Mouse (Mus musculus) Patski (cell line): ENCODE measurements around the gene Rere. TPM values are rescaled to one million over a fixed set of nuclear protein-coding genes. Genes with fewer than 3 reads are reported as not detected.

Experiments used
- ATAC-seq: fragments of 100-300 bp; one replicate; pipeline ENCODE4 v1.8.0; 2021
- CTCF ChIA-PET: fragments of 350-600 bp; sonication (Branson Sonifier 250); formaldehyde crosslinking; loops from one replicate; lab custom pipeline; 2022; ENCODE audit warnings: inconsistent platforms; lab: Charles Lee
- POLR2A ChIA-PET: fragments of 350-600 bp; sonication (Branson Sonifier 250); formaldehyde crosslinking; loops from one replicate; lab custom pipeline; 2022; ENCODE audit warnings: antibody characterized with exemption, inconsistent platforms; lab: Charles Lee
- DNase-seq: peaks from one replicate; pipeline ENCODE4 v3.0.0-alpha.2; 2011; ENCODE audit warnings: low read depth, low spot score
- H3K27me3 ChIP-seq: fragments of 371-371 bp; one replicate; pipeline ENCODE4 v1.5.1; 2021
- CTCF ChIP-seq: fragments of 100-300 bp; IDR thresholded peaks from one replicate; pipeline ENCODE4 v1.5.1; 2021
- in situ Hi-C: fragments of 300-500 bp; cut with MboI; formaldehyde crosslinking; loops from 3 replicates; pipeline ENCODE4 v1.11.1; 2018; ENCODE audit warnings: low pct_unique_long_range_greater_than_20kb, mixed read lengths
- polyA plus RNA-seq: library from polyadenylated mRNA; unstranded; gene quantifications from one replicate; pipeline ENCODE4 v1.2.3, GENCODE M21; 2021

Gene Rere
- 155 TPM for polyA plus RNA-seq

DNA sequence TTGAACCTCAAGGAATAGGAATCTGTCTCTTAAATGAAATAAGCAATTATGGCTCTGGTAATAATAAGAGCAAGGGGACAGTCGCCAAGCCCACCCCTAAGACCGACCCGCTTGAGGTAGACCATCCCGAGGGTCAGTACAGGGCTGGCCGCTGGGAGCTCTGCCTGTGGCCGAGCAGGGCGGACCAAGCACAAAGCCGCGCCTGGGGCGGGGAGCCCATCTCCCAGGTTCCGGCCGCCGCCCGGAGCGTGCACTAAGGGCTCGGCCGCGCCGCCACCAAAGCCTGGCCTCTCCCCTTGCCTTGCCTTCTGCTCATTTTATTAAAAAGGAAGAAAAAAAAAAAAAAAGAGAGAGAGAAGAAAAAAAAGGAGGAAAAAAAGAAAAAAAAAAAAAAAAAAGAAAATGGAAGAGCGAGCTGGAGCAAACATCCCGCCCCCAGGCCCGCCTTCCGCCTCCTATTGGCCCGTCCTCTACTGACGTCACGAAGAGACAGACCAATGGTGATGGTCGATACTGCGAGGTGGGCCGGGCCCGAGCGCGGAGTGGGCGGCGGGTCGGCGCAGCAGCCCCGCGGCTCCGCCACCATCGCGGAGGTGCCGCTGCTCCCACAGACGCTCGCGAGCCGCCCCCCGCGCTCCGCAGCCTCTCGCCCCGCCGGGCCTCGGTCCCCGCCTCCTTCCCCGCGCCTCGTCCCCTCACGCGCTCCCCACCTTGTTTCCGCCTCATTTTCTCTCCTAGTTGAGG, at the start of gene Rere:
TSS of gene Rere (plus strand) at position 629 of the 744 bp plus-strand sequence.
- DNase-seq, result no peak
- in situ Hi-C loops, result no loop called here
- ATAC-seq, result peak; percentile 74
- no peaks in the 10 kb centered on the region for H3K27me3 ChIP-seq
- TF ChIP-seq CTCF, result no peak
- POLR2A ChIA-PET, result interaction anchor here (0.6 to 1.9 kb wide), 3 partner anchors 14 to 143 kb away, joined by 4 to 10 read pairs (median 7); no protein-coding TSS in a partner anchor
- CTCF ChIA-PET, result interaction anchor here (1.5 kb wide), 1 partner anchor 24 kb away, joined by 5 read pairs; no protein-coding TSS in a partner anchor

- ATAC-seq, result no peak
- DNase-seq, result no peak
- ChIA-PET POLR2A (no interaction called here), CTCF (no interaction called here)
- in situ Hi-C loops, result no loop called here
- no peak for TF ChIP-seq CTCF
- no peaks in the 10 kb centered on the region for H3K27me3 ChIP-seq
Measured at GRCm38 (mm10) chr4:150231871-150232270, 49.6 kb upstream of the Rere start.

- DNase-seq, result no peak
- in situ Hi-C loops, result no loop called here
- no peak for TF ChIP-seq CTCF
- CTCF ChIA-PET, result interaction anchor here (0.7 kb wide), 1 partner anchor 12 kb away, joined by 4 read pairs; no protein-coding TSS in a partner anchor
- H3K27me3 ChIP-seq, result no peaks in the 10 kb centered on the region
- no peak for ATAC-seq
- POLR2A ChIA-PET, result interaction anchor here (0.7 to 1.0 kb wide), 2 partner anchors 15 to 21 kb away, joined by 3 read pairs; no protein-coding TSS in a partner anchor
Measured at GRCm38 (mm10) chr4:150234599-150235327, 46.7 kb upstream of the Rere start.

GRCm38 (mm10) chr4:150235585-150235984, 45.9 kb upstream of the Rere start:
- no peaks in the 10 kb centered on the region for H3K27me3 ChIP-seq
- ATAC-seq (no peak), DNase-seq (no peak)
- CTCF ChIA-PET, result interaction anchor here (1.2 kb wide), 1 partner anchor 58 kb away, joined by 3 read pairs; no protein-coding TSS in a partner anchor
- no peak for TF ChIP-seq CTCF
- POLR2A ChIA-PET, result interaction anchor here (0.7 to 0.8 kb wide), 2 partner anchors 15 to 20 kb away, joined by 3 to 7 read pairs; no protein-coding TSS in a partner anchor
- in situ Hi-C loops, result no loop called here

DNA sequence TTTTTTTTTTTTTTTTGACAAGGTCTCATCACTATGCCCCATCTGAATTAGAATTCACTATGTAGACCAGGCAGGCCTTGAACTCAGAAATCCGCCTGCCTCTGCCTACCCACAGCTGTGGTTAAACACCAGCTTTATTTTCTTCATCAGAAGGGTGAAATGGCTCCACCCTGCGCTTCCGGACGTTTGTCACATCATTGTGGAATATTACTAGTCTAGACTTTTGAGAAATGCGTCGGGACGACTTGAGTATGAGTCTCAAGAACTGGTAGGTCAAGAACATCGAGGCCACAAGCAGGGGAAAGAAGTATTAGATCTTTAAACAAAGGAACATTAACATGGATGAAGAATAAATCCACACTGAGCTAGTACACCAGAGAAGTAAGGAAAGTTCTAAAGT, 45.4 kb upstream of the Rere start:
- in situ Hi-C loops, result no loop called here
- no peaks in the 10 kb centered on the region for H3K27me3 ChIP-seq
- ATAC-seq (no peak), DNase-seq (no peak)
- CTCF ChIA-PET, result interaction anchor here (1.2 kb wide), 1 partner anchor 59 kb away, joined by 3 read pairs; no protein-coding TSS in a partner anchor
- TF ChIP-seq CTCF, result no peak
- POLR2A ChIA-PET, result interaction anchor here (0.8 kb wide), 1 partner anchor 14 kb away, joined by 7 read pairs; no protein-coding TSS in a partner anchor

DNA sequence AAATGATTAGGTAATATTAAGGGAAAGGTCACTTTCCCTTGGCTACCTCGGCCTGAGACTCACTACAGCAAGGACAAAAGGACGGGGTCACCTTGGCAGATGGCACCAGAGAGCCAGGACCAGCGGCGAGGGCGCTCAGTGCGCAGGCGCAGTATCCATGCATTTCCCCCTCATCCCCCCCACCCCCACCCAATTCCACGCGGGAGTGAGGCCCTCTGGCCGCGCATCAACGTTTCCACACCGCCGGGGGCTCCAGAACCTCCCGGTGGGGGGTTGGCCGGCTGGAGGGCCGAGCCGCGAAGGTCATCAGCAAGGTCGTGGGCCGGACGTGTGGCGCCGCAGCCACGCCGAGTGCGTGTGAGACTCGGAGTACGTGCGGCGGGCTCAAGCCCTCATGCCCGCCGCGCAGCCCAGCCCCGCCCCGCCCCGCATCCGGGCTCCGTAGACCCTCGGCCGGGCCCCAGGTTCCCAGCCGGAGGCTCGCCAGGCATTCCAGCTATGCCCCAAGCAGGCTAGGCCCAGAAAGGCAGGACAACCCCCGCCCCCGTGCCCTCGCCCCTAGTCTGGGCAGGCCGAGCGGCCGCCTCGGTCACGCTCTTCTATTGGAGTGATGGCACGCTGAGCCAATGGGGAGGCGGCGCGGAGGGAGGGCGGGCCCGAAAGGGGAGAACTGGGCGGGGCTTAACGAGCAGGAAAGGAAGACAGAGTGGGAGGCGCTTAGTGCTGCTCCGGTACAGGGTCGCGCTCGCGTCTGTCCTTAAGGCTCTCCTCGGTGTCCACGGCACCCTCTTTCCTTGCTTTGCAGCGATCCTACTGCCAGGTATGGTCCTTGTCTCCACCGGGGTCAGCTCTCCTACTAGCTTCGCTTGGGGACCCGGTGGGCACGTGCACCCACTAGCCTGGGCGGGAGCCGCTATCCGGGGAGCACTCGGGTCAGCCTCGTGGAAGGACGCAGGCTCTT, 44.6 kb upstream of the Rere start, which contains the start of gene Eno1:
TSS of gene Eno1 (plus strand) at position 201 of the 961 bp plus-strand sequence.
- no peak for TF ChIP-seq CTCF
- POLR2A ChIA-PET, result interaction anchor here (0.6 to 1.2 kb wide), 2 partner anchors 11 to 378 kb away, joined by 3 to 4 read pairs; no protein-coding TSS in a partner anchor
- CTCF ChIA-PET, result interaction anchor here (1.2 kb wide), 1 partner anchor 60 kb away, joined by 3 read pairs; no protein-coding TSS in a partner anchor
- peak; percentile 88 for DNase-seq
- in situ Hi-C loops, result no loop called here
- no peaks in the 10 kb centered on the region for H3K27me3 ChIP-seq
- ATAC-seq, result peak; percentile 91

- ChIA-PET POLR2A (interaction anchor here (1.2 to 2.1 kb wide), 2 partner anchors 10 to 12 kb away, joined by 4 to 5 read pairs; no protein-coding TSS in a partner anchor), CTCF (interaction anchor here (1.6 kb wide), 1 partner anchor 10 kb away, joined by 7 read pairs; no protein-coding TSS in a partner anchor)
- ATAC-seq (no peak), DNase-seq (no peak)
- in situ Hi-C loops, result no loop called here
- no peak for TF ChIP-seq CTCF
- H3K27me3 ChIP-seq, result no peaks in the 10 kb centered on the region
Measured at GRCm38 (mm10) chr4:150237636-150238361, 43.6 kb upstream of the Rere start.

GRCm38 (mm10) chr4:150238433-150239086, 42.9 kb upstream of the Rere start:
- ChIA-PET CTCF (interaction anchor here (1.6 kb wide), 1 partner anchor 10 kb away, joined by 7 read pairs; no protein-coding TSS in a partner anchor), POLR2A (interaction anchor here (0.5 to 2.1 kb wide), 3 partner anchors 9 to 16 kb away, joined by 4 to 7 read pairs (median 5); no protein-coding TSS in a partner anchor)
- no peaks in the 10 kb centered on the region for H3K27me3 ChIP-seq
- no peak for DNase-seq
- no peak for ATAC-seq
- no peak for TF ChIP-seq CTCF
- in situ Hi-C loops, result no loop called here
